Mouse (Mus musculus): Measurements from ENCODE around the gene Tbc1d22a. TPM values are rescaled to one million over a fixed set of nuclear protein-coding genes. Genes with fewer than 3 reads are reported as not detected.

Tbc1d22a gene
- polyA plus RNA-seq, 1 experiment, result 16.3 TPM

DNA sequence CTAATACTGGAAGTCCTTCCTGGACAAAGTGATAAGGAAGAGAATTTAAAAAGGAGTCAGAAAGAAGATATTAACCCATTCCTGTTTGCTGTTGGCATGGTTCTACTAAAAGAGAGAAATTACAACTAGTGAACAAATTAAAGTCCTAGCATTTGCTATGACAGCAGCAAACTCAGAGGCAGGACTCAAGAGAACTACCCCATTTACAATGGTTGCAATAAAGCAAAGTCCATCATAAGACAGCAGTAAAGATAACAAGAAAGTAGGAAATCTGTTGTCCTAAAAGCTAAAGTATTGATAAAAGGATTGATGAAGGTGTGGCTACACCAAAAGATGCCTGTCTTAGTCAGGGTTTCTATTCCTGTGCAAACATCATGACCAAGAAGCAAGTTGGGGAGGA is 286.3 kb downstream of the Tbc1d22a start:
- H3K27ac ChIP-seq (ENCODE audit: control insufficient read depth, insufficient read depth, low read depth, low read length, poor library complexity), result no peak overlapping the region
- no peak for TF ChIP-seq POLR2A (IDR thresholded peaks at IDR 0.05; ENCODE audit: borderline replicate concordance, control insufficient read depth, low read depth, low read length)
- TF ChIP-seq CTCF (IDR thresholded peaks at IDR 0.05; ENCODE audit: control insufficient read depth, insufficient read depth, low read length), result no peak
- no peaks in the 10 kb centered on the region; the same call in 1 of the 2 replicates for H3K4me1 ChIP-seq (ENCODE audit: control insufficient read depth, insufficient read depth, low read length)
- H3K4me3 ChIP-seq (replicated peaks; ENCODE audit: control insufficient read depth, low read depth, low read length), result no peak overlapping the region

GRCm38 (mm10) chr15:86503413-86503812 is 289.2 kb downstream of the Tbc1d22a start:
- H3K4me3 ChIP-seq (replicated peaks; ENCODE audit: control insufficient read depth, low read depth, low read length), result no peak overlapping the region
- 80% methylated on average over 10 of the region's 10 CpGs for WGBS
- no peak overlapping the region for H3K27ac ChIP-seq (ENCODE audit: control insufficient read depth, insufficient read depth, low read depth, low read length, poor library complexity)
- TF ChIP-seq POLR2A (IDR thresholded peaks at IDR 0.05; ENCODE audit: borderline replicate concordance, control insufficient read depth, low read depth, low read length) (no peak), CTCF (IDR thresholded peaks at IDR 0.05; ENCODE audit: control insufficient read depth, insufficient read depth, low read length) (no peak)
- H3K4me1 ChIP-seq (ENCODE audit: control insufficient read depth, insufficient read depth, low read length), result no peaks in the 10 kb centered on the region

DNA sequence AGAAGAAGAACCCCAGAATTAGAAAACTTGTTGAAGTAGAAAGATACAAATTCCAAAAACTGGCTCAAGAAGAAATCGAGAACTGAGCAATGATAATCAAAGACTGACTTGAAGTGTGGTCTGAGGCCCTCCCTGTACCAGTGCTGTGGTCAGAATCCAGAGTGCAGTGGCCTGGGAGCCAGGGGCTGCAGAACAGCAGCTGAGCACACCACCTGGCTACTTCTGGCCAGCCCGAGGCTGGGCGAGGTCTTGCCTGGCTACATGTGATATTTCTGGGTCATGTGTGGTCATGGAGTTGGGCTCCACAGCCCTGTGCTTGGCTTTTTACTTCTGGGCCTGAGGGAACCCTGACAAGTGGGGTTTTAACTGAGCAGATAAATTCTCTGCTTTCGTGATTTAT is 292.4 kb downstream of the Tbc1d22a start:
- no peak for TF ChIP-seq POLR2A (IDR thresholded peaks at IDR 0.05; ENCODE audit: borderline replicate concordance, control insufficient read depth, low read depth, low read length)
- TF ChIP-seq CTCF (IDR thresholded peaks at IDR 0.05; ENCODE audit: control insufficient read depth, insufficient read depth, low read length), result no peak
- WGBS, result 68% methylated on average over 4 of the region's 4 CpGs

DNA sequence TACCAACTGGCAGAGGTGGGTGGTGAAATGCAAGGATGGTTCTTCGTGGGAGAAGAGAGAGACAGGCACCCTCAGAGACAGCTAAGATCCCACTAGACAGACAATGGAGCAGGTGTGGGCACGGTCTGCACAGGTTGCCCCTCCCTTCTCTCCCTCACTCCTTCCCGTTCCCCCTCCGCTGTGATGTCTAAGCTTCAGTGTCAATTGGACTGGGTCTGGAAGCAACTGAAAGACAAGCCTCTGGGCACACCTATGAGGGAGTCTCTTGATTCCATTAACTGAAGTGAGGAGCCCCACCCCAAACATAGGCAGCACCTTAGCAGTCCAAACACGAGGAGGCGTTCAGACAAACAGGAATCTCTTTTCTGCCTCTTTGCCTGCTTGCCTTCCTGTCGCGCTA is 293.3 kb downstream of the Tbc1d22a start:
- TF ChIP-seq POLR2A (IDR thresholded peaks at IDR 0.05; ENCODE audit: borderline replicate concordance, control insufficient read depth, low read depth, low read length) (no peak), CTCF (IDR thresholded peaks at IDR 0.05; ENCODE audit: control insufficient read depth, insufficient read depth, low read length) (no peak)
- no peak overlapping the region for H3K4me3 ChIP-seq (replicated peaks; ENCODE audit: control insufficient read depth, low read depth, low read length)
- H3K4me1 ChIP-seq (ENCODE audit: control insufficient read depth, insufficient read depth, low read length), result no peaks in the 10 kb centered on the region
- no peak overlapping the region for H3K27ac ChIP-seq (ENCODE audit: control insufficient read depth, insufficient read depth, low read depth, low read length, poor library complexity)
- WGBS, result 76% methylated on average over 8 of the region's 8 CpGs

More for the DNA sequence above, 292.4 kb downstream of the Tbc1d22a start:
- Histone ChIP-seq H3K4me1 (ENCODE audit: control insufficient read depth, insufficient read depth, low read length) (no peaks in the 10 kb centered on the region), H3K27ac (ENCODE audit: control insufficient read depth, insufficient read depth, low read depth, low read length, poor library complexity) (no peak overlapping the region), H3K4me3 (replicated peaks; ENCODE audit: control insufficient read depth, low read depth, low read length) (no peak overlapping the region)

DNA sequence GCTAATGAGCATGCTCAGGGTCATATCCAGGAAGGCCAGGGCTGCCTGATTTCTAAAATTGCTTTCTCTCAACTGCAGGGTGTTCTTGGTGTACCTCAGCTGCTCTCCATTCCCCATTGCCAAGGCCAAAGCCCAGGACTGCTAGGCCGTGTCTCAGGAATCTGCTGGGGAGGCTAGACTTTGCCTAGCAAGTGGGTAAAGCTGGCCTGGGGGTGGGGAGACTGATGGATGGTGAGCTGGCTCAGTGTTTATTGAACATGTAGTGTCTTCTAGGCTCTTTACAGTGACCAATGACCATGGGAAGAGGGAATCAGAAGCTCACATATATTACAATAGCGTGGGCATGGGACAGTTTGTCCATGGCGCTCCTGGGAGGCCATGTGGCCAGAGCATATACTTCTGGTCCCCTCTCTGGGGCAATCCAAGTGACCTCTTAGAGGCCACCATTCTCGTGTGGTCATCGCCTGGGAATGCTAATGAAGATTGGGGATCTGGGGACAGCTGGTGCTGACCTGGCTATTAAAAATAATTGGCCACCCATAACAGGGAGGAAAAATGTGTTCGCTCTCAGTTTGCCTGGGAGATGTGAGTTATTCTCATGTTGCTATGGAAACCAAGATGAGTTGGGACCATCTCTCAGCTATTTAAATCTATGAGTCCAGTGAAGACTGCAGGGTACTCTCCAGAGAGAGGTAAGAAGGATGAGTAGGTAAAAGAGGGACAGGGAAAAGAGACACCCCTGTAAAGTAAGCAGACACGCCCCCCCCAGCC is 294.3 kb downstream of the Tbc1d22a start:
- TF ChIP-seq CTCF (IDR thresholded peaks at IDR 0.05; ENCODE audit: control insufficient read depth, insufficient read depth, low read length) (no peak), POLR2A (IDR thresholded peaks at IDR 0.05; ENCODE audit: borderline replicate concordance, control insufficient read depth, low read depth, low read length) (no peak)
- H3K4me1 ChIP-seq (ENCODE audit: control insufficient read depth, insufficient read depth, low read length), result no peaks in the 10 kb centered on the region
- H3K4me3 ChIP-seq (replicated peaks; ENCODE audit: control insufficient read depth, low read depth, low read length), result no peak overlapping the region
- 75% methylated on average over 7 of the region's 7 CpGs for WGBS
- H3K27ac ChIP-seq (ENCODE audit: control insufficient read depth, insufficient read depth, low read depth, low read length, poor library complexity), result no peak overlapping the region

GRCm38 (mm10) chr15:86509601-86510000 is 295.3 kb downstream of the Tbc1d22a start:
- TF ChIP-seq POLR2A (IDR thresholded peaks at IDR 0.05; ENCODE audit: borderline replicate concordance, control insufficient read depth, low read depth, low read length) (no peak), CTCF (IDR thresholded peaks at IDR 0.05; ENCODE audit: control insufficient read depth, insufficient read depth, low read length) (no peak)
- H3K27ac ChIP-seq (ENCODE audit: control insufficient read depth, insufficient read depth, low read depth, low read length, poor library complexity), result no peak overlapping the region
- 78% methylated on average over 6 of the region's 6 CpGs for WGBS

DNA sequence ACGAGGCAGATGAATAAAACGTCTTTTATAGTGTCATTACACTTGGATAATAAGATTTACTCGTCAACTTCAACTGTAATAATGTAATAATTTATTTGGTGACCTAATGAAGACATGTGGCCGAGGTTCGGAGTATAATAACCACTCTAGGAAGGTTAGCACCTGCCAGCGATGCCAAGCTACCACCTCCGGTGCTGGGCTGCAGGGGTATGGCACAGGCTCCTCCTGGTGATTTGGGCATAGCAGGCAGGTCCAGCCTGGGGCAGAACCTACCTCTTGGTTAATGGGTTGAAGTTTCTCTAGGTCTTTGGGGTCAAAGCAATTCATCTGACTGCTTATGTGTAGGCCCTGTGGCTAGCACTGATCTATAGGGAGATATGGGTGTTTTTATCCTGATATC is 296.9 kb downstream of the Tbc1d22a start:
- TF ChIP-seq CTCF (IDR thresholded peaks at IDR 0.05; ENCODE audit: control insufficient read depth, insufficient read depth, low read length) (no peak), POLR2A (IDR thresholded peaks at IDR 0.05; ENCODE audit: borderline replicate concordance, control insufficient read depth, low read depth, low read length) (no peak)
- Histone ChIP-seq H3K4me3 (replicated peaks; ENCODE audit: control insufficient read depth, low read depth, low read length) (no peak overlapping the region), H3K27ac (ENCODE audit: control insufficient read depth, insufficient read depth, low read depth, low read length, poor library complexity) (no peak overlapping the region), H3K4me1 (ENCODE audit: control insufficient read depth, insufficient read depth, low read length) (no peaks in the 10 kb centered on the region)
- 76% methylated on average over 7 of the region's 7 CpGs for WGBS

More at GRCm38 (mm10) chr15:86509601-86510000, 295.3 kb downstream of the Tbc1d22a start:
- no peaks in the 10 kb centered on the region for H3K4me1 ChIP-seq (ENCODE audit: control insufficient read depth, insufficient read depth, low read length)
- H3K4me3 ChIP-seq (replicated peaks; ENCODE audit: control insufficient read depth, low read depth, low read length), result no peak overlapping the region

- WGBS, result 91% methylated on average over 5 of the region's 5 CpGs
- no peaks in the 10 kb centered on the region for H3K4me1 ChIP-seq (ENCODE audit: control insufficient read depth, insufficient read depth, low read length)
- no peak overlapping the region for H3K4me3 ChIP-seq (replicated peaks; ENCODE audit: control insufficient read depth, low read depth, low read length)
- TF ChIP-seq CTCF (IDR thresholded peaks at IDR 0.05; ENCODE audit: control insufficient read depth, insufficient read depth, low read length) (no peak), POLR2A (IDR thresholded peaks at IDR 0.05; ENCODE audit: borderline replicate concordance, control insufficient read depth, low read depth, low read length) (no peak)
- H3K27ac ChIP-seq (ENCODE audit: control insufficient read depth, insufficient read depth, low read depth, low read length, poor library complexity), result no peak overlapping the region
Measured at GRCm38 (mm10) chr15:86513336-86513735, 299.1 kb downstream of the Tbc1d22a start.

Data from bone marrow, adult 2 months (tissue).